Mouse (Mus musculus) lung, adult 18-20 months (tissue): ENCODE measurements around the gene Tlr3.

ENCODE experiments used
- DNase-seq, 2 experiments: peaks; one replicate each; pipeline ENCODE4 v3.0.0; 2022; ENCODE audit warnings: mixed read lengths in 2 of 2

Tlr3 gene

DNA sequence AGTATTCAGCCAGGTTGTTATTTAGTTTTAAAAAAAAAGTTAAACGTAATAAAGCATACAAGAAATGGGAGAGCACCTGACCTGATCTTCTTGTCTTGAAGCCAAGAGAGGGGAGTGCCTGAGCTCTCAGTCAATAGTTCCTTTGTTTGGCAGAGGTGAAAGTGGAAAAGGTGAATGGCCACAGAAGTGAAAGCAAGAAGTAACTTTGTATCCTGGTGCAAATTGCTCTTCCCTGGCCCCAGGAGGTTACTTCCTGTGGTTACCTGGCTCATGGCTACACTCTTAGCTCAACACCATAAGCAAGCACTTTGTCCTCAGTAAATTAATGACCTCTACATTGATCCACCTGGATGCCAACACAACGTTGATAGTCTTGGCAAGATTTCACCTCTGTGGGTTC lies at the start of gene Tlr3:
TSS of gene Tlr3 (minus strand) at position 199 of the 400 bp plus-strand sequence.
- peak; percentile 23 to 47 for DNase-seq

DNA sequence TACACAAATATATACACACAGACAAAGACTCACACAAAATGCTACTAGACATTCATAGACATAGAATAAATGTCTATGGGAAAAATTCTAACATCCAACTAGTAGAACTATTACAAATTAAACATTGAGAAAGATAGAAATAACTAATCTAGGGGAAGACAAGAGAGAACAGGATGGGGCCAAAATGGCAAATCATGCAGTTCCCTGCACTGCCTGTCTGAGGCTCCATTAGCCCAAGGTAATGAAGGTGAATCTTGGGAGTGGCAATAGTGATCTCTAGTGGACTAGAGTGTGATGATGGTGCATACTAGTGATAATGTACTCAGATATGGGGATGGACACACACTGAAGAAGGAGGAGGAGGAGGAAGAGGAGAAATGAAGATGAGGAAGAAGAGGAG lies 47.0 kb upstream of the Tlr3 start:
- DNase-seq: no peak

- peak in 1 of 2 experiments; percentile 29 for DNase-seq
These were observed 43.5 kb upstream of the Tlr3 start for GRCm38 (mm10) chr8:45454426-45454825.

DNA sequence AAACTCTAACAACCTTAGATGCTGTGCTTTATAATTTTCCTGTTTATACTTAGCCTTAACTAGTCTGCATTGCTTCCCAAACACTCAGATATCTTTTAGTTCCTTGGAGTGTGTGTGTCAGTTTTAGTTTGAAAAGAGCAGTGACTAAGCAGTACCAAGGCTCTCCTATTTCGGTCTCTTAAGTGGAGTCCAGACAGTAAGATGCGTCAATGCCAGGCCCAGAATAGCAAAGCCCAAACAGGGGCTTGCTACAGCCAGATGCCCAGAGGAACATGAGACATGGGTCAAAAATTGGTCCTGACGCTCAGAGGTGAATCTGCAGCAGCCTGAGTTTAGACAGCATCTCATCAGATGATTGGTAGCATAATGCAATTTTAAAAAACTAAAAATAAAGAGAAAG lies 41.2 kb upstream of the Tlr3 start:
- DNase-seq: no peak

- DNase-seq: no peak
These were observed 38.0 kb upstream of the Tlr3 start for GRCm38 (mm10) chr8:45448842-45449241.

GRCm38 (mm10) chr8:45448257-45448656 lies 37.4 kb upstream of the Tlr3 start:
- no peak for DNase-seq

GRCm38 (mm10) chr8:45438899-45439535 lies 28.1 kb upstream of the Tlr3 start:
- no peak for DNase-seq

GRCm38 (mm10) chr8:45420151-45420550 lies 9.3 kb upstream of the Tlr3 start:
- DNase-seq: no peak

- peak; percentile 10 to 13 for DNase-seq
These were observed 4.1 kb upstream of the Tlr3 start for GRCm38 (mm10) chr8:45414965-45415364.

GRCm38 (mm10) chr8:45410146-45410880 lies 567 bp downstream of the Tlr3 start:
- peak; percentile 78 for DNase-seq

- no peak for DNase-seq
These were observed 1.2 kb downstream of the Tlr3 start for GRCm38 (mm10) chr8:45409702-45410101.

DNA sequence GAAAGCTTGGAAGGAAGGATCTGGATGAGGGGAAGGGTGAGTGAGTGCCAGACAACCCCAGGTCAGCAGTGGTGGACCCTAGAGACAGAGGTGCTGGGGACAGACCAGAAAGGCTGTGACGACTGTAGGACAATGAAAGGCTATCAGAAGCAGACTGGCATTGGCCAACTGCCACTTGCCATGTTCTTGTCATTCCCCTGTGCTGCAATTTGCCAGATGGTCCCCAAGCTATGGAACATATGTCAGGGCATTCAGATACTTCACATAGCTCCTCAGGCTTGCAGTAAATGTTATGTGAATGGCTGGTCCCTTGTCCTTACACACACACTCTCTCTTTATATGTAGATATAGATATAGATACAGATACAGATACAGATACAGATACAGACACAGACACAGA lies 27.6 kb downstream of the Tlr3 start:
- DNase-seq: no peak

GRCm38 (mm10) chr8:45381963-45382347 lies 28.9 kb downstream of the Tlr3 start, which contains the start of gene Fam149a:
Gene Fam149a, minus strand, starts transcription at chr8:45382291.
- peak; percentile 7 to 12 for DNase-seq

- DNase-seq: no peak
These were observed 29.6 kb downstream of the Tlr3 start for GRCm38 (mm10) chr8:45381075-45381962.

- no peak for DNase-seq
These were observed 30.3 kb downstream of the Tlr3 start for GRCm38 (mm10) chr8:45380598-45380997.

DNA sequence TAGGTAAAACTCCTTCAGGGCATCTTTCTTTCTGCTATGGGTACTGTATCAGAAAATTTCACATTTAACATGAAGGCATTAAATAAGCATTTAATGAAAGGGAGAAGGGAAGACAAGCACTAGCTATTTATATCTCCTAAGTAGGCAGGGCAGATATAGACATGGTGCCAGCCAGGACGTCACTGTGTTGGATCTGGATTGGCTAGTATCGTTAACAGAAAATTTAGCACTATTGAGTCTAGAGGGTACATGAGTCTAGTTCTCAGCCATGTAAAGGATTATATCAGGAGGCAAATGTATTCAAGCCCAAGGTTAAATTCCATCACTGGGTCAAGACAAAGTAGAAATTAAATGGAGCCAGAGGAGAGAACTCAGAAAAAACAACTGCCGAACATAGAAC lies 36.8 kb downstream of the Tlr3 start:
- no peak for DNase-seq

DNA sequence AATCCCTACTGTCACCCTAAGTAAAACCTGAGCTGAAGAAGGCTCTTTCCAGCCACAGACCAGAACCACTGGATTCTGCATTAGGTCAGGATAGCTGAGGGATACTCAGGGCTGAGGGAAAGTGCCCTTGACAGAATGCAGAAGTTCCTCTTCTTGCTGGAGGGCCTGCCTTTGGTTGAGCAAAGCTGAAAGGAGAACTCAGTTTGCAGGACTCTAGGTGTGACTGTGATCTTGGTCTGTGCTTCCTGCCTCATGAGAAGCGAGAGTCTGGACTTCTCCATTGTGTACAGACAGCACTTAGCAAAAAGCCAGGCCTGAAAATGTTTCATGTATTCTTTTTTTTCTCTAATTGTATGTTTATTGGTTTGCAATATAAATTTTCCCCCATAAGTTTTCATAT lies 43.7 kb downstream of the Tlr3 start:
- DNase-seq: no peak

GRCm38 (mm10) chr8:45363220-45363619 lies 47.7 kb downstream of the Tlr3 start:
- no peak for DNase-seq

GRCm38 (mm10) chr8:45362323-45362722 lies 48.6 kb downstream of the Tlr3 start:
- no peak for DNase-seq

GRCm38 (mm10) chr8:45359091-45359605 lies 51.7 kb downstream of the Tlr3 start:
- DNase-seq: no peak

- peak in 1 of 2 experiments; percentile 31 for DNase-seq
These were observed 52.6 kb downstream of the Tlr3 start for GRCm38 (mm10) chr8:45358132-45358918.

GRCm38 (mm10) chr8:45355809-45356208 lies 55.1 kb downstream of the Tlr3 start:
- DNase-seq: no peak
